Mouse (Mus musculus) macrophage (primary cell): ENCODE data around the gene D1Pas1. TPM values are rescaled to one million over a fixed set of nuclear protein-coding genes. Genes with fewer than 3 reads are reported as not detected.

Experiments used
- H3K27ac ChIP-seq: fragments of 350-480 bp; formaldehyde crosslinking; 2 replicates; pipeline ENCODE4 v1.9.0; 2021
- H3K36me3 ChIP-seq: fragments of 350-480 bp; formaldehyde crosslinking; 2 replicates; pipeline ENCODE4 v1.9.0; 2021; ENCODE audit errors: inconsistent target
- H3K4me3 ChIP-seq: fragments of 350-480 bp; formaldehyde crosslinking; 2 replicates; pipeline ENCODE4 v1.9.0; 2021; ENCODE audit errors: inconsistent target
- H3K79me2 ChIP-seq: fragments of 350-480 bp; formaldehyde crosslinking; 2 replicates; pipeline ENCODE4 v1.9.0; 2021; ENCODE audit errors: inconsistent target
- WGBS: methylation state at CpG from one replicate; pipeline ENCODE4 v1.1.7; 2026; ENCODE audit warnings: inconsistent platforms; ENCODE audit not compliant: missing documents; 5-methylcytosine and 5-hydroxymethylcytosine counted together
- polyA plus RNA-seq: library from polyadenylated mRNA; stranded (reverse); fragments of 250-400 nt; gene quantifications from 3 replicates; pipeline ENCODE4 v1.2.4, GENCODE M21; 2018; ENCODE audit warnings: inconsistent platforms
- total RNA-seq, 78 experiments: library from RNA; depleted of rRNA; stranded (reverse); fragments of 250-400 nt; gene quantifications; 1 replicate in 9 of 78; 2 replicates in 24 of 78; 3 replicates in 43 of 78; 4 replicates in 2 of 78; pipeline ENCODE4 v1.2.4; 2018; ENCODE audit warnings: inconsistent platforms in 56 of 78

Gene D1Pas1
- not detected for total RNA-seq (2018; cell fraction: chromatin; rRNA removed)
- total RNA-seq (2018; cell fraction: cytosol; rRNA removed) = not detected
- total RNA-seq (2018; cell fraction: nucleus; rRNA removed) = not detected
- not detected in 3 replicates for polyA plus RNA-seq

DNA sequence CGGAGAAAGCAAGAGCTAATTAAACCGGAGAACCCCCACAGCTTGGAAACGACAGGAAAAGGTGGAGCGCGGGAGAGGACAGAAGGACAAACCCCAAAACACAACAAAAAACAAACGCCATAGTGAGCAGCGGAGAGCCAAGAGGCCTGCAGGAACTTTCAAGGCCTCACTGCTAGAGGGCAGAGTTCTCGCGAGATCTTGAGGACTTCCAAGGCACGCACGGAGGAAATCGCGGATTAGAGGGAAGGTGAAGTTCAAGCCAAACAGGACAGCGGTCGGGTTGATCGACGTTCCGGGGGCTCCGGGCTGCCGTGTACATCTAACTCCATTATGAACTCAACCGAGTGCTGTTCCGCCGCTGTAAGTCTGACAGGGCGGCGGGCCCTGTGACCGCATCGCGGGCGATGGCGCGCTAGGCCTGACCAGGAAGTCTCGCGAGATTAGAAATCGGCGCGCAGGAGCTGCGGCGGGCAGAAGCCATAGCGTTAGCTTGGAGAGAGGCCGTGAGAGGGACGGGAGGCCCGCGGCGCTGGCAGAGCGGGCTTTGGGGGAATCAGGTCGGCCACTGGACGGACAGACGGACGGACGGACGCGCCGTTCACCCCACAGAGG is at the start of gene D1Pas1:
Gene D1Pas1 (plus strand): TSS at position 216 of the 612 bp plus-strand sequence.
- Histone ChIP-seq H3K79me2 (no peaks in the 10 kb centered on the region), H3K27ac (no peak within 1 kb of the TSS), H3K36me3 (no peaks in the 10 kb centered on the region), H3K4me3 (no peak within 1 kb of the TSS)
- 86% methylated on average over 27 of the region's 53 CpGs for WGBS

DNA sequence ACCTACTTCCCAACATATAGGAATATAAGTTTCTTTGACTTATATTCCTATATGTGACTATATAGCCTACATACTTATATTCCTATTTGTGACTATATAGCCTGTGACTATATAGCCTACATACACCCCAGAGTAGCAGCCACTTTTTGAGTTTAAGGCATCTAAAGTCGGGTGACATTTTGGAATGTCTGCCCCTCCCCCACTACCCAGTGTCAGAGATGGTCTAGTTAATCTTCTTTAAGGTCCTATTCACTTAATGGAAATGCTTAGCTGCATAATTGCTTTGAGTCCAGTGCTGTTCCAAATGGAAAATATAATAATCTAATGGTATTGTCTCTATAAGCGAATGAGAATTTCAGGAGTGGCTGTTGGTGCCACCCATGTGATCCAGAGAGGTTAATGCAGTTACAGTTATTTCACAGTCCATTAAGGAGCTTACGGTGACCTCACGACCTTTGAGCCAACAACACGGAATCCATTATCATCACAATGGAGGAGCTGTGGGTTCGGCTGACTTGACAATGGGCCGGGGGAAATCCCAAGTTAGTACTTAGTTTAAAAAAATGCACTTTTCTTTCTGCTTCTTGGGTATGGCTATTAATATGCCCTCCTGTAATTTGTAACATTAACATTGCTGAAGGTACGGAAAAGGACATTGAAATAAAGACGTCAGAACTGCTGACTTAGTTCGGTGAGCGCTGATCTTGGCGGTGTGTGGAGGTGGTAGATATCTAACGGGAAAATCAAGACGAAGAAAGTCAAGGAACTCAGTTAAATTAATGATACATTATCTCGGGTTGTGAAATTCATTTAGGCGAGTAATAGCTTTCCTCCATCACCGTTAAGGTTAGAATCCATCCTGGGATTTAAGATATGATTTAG is 44.5 kb upstream of the D1Pas1 start:
- Histone ChIP-seq H3K27ac (no peak overlapping the region), H3K36me3 (no peaks in the 10 kb centered on the region), H3K79me2 (no peaks in the 10 kb centered on the region), H3K4me3 (no peak overlapping the region)
- 91% methylated on average over 17 of the region's 17 CpGs for WGBS

DNA sequence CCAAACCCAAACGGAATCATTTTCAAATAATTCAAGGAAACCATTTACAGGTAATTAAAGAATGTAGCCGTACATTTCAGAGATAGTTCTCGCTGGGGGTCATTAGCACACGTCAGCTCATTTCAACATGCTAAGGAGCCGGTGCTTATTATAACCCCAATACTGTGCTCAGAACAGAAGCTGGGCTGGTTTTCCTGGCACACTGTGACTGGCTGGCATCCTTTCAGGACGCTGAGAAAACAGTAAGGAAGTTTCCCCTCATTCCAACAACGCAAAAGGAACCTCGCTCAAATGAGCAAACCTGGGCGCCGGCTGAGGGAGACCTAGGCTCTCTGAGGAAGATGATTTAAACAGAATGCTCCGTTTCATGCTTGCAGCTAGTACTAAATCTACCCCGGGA is 43.2 kb upstream of the D1Pas1 start:
- WGBS = 82% methylated on average over 12 of the region's 12 CpGs
- Histone ChIP-seq H3K27ac (no peak overlapping the region), H3K79me2 (no peaks in the 10 kb centered on the region), H3K4me3 (no peak overlapping the region), H3K36me3 (no peaks in the 10 kb centered on the region)

DNA sequence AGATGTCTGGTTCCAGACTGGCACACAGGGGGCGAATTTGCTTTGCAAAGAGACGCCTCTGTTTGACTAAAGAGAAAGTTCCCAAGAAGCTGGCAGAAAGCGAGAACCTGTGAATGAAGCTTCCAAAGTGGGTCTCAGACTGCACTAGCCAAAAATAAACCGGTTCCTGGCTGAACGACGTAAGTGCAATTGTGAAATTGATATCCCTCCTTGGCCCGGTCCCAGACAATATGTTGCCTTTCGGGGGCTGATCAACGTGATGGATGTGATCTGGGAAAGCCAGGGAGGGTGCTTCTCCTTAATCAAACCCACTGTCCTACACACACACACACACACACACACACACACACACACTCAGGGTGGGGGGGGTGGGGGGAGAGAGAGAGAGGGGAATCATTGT is 41.8 kb upstream of the D1Pas1 start:
- Histone ChIP-seq H3K4me3 (no peak overlapping the region), H3K79me2 (no peaks in the 10 kb centered on the region), H3K27ac (no peak overlapping the region), H3K36me3 (no peaks in the 10 kb centered on the region)
- WGBS = 81% methylated on average over 9 of the region's 9 CpGs

DNA sequence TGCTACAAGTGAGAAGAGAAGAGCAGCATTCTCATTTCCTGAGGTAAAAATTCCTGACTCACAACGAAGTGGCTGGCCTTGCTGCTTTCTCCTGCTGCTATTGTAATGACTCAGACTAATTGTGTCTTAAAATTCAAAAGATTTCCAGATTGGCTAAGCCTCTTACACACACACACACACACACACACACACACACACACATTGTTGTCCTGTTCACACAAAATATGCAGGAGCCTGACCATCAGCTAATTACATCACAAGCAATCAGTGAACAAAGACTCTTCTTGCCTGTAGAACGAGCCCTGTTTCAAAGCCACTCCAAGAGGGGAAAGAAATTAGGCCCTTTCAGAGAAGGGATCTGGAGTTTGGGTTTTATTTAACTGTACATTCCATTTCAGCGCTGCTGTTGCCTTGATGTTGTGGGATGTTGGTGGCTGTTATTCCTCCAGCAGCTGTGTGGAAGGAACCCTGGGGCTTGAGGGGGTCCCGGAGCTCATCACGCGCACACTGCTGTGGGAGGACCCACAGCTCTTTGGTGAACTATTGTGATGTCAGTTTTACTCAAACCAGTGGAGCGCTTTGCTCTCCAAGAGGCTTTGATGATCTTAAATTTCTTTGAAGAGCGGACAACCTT is 40.8 kb upstream of the D1Pas1 start:
- Histone ChIP-seq H3K4me3 (no peak overlapping the region), H3K27ac (no peak overlapping the region), H3K79me2 (no peaks in the 10 kb centered on the region), H3K36me3 (no peaks in the 10 kb centered on the region)
- WGBS = 79% methylated on average over 8 of the region's 8 CpGs

DNA sequence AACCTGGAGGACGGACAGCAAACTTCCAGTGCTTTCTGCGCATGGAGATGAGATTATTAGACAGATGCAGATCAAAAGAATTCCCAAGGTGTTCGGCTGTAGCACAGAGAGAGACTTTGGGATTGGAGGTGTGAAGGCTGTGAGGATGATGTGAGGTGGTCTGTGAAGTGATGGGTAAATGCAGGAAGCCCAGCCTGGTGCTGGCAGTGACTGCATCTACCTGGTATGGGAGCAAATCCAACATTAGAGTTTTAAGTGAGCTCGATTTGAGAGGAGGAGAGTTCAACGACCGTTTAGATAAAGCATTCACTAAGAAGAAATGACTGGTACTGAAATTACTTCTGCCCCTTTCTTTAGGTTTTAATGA is 40.3 kb upstream of the D1Pas1 start:
- no peak overlapping the region for H3K27ac ChIP-seq
- no peaks in the 10 kb centered on the region for H3K79me2 ChIP-seq
- WGBS = 97% methylated on average over 3 of the region's 6 CpGs

DNA sequence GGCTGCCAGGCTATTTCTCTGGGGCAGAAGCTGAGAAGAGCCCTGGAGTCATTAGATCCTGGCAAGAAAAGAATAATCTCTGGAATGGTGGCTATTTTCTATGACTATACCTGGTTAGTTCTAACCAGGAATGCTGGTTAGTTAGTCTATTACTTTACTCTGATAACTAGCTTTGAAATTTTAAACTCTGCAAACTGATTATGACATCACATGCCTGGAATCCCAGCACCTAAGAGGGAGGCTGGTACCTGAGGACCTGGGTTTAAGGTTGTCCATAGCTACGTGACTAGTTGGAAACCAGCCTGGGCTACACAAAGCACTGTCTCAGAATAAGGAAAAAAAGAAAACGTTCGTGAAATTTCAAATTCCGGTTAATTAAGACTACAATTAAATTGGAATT is 39.7 kb upstream of the D1Pas1 start:
- Histone ChIP-seq H3K4me3 (no peak overlapping the region), H3K36me3 (no peaks in the 10 kb centered on the region), H3K27ac (no peak overlapping the region), H3K79me2 (no peaks in the 10 kb centered on the region)
- 95% methylated on average over 4 of the region's 4 CpGs for WGBS

More for the DNA sequence above, 40.3 kb upstream of the D1Pas1 start:
- no peaks in the 10 kb centered on the region for H3K36me3 ChIP-seq
- H3K4me3 ChIP-seq = no peak overlapping the region

DNA sequence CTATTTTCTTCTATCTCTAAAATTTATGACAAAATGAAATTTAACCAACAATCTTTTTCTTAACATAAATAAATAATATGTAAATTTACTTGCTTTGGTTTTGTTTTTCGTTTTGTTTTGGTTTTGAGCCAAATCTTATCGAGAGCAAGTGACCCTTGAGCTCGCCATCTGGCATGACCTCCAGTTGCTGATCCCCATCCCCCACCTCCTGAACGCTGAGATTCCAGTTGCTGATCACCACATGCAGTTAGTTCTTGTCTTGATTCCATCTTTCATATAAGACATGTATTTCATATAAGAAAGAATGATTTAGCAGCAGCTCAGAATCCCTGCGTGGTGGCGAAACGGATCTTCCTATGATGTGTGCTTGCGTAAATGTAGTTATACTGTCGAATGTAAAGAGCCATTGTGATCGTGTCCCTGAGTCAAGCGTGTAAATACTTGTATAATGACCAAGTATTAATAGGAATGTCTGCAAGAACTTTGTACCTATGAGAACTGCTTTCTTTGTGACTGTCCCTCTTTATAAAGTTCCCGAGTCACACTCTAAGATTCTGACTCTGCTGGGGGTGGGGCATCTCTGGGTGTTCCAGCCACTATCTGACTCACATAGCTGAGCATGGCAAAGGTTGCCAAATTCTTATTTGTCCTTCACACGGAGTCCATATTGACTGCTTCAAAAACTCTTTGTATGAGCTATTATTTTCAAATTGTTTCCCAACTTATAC is 36.9 kb upstream of the D1Pas1 start:
- WGBS = 88% methylated on average over 12 of the region's 13 CpGs
- no peak overlapping the region for H3K4me3 ChIP-seq

DNA sequence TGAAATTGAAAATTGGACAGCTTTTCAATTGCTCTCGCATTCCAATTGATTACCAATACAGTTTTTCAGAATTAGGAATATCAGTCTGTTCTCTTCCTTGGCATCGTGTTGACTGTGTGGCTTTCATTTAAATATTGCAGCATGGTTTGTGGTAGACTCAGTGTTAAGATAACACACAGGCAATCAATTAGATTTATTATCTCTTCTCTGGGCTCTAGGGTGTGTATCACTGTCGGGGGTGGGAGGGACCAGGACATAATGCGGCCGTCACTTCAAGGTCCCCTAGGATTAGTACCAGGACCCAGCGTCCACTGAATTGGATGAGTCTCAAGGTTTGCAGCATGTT is 36.4 kb upstream of the D1Pas1 start:
- no peaks in the 10 kb centered on the region for H3K36me3 ChIP-seq
- H3K27ac ChIP-seq = no peak overlapping the region
- H3K4me3 ChIP-seq = no peak overlapping the region
- no peaks in the 10 kb centered on the region for H3K79me2 ChIP-seq
- WGBS = 94% methylated on average over 6 of the region's 6 CpGs

More for the DNA sequence above, 36.9 kb upstream of the D1Pas1 start:
- H3K79me2 ChIP-seq = no peaks in the 10 kb centered on the region
- H3K27ac ChIP-seq = no peak overlapping the region
- no peaks in the 10 kb centered on the region for H3K36me3 ChIP-seq

DNA sequence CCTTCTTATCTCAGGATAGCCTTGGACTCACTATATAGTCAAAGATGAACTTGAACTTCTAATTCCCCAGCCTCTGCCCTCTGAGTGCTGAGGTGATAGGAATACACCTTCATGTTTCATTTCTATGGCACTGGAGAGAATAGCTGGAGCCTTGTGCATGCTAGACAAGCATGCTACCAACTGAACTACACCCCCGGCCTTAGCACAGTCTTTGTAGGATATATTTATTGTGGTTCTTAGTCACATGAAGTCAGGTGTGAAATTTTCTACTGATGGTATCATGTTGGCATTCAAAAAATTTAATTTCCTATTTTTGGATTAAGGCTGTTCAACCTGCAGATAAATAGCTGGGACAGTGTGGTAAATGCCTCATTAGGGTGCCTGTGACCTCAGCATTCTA is 33.0 kb upstream of the D1Pas1 start:
- 87% methylated on average over 1 of the region's 1 CpGs for WGBS
- no peaks in the 10 kb centered on the region for H3K79me2 ChIP-seq
- no peak overlapping the region for H3K4me3 ChIP-seq
- no peak overlapping the region for H3K27ac ChIP-seq
- no peaks in the 10 kb centered on the region for H3K36me3 ChIP-seq

DNA sequence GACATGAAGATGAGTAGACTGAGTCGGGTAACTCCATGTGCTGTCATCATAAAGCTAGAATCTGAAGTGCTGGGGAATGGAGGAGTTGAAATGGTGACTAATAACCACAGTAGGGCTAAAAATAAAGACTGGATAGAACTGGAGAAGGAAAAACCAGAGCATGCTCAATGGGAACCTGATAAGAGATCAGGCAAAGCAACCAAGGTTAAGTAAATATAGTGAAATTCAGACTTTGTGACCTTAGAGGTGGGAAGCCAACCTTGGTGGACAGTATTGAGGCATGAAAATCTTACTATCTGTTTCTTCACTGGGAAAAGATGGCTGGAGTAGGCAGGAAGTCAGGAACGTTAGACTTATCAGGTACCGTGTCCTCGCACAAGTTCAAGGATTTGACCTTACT is 14.8 kb upstream of the D1Pas1 start:
- Histone ChIP-seq H3K27ac (no peak overlapping the region), H3K4me3 (no peak overlapping the region), H3K79me2 (no peaks in the 10 kb centered on the region), H3K36me3 (no peaks in the 10 kb centered on the region)
- WGBS = 83% methylated on average over 4 of the region's 4 CpGs

DNA sequence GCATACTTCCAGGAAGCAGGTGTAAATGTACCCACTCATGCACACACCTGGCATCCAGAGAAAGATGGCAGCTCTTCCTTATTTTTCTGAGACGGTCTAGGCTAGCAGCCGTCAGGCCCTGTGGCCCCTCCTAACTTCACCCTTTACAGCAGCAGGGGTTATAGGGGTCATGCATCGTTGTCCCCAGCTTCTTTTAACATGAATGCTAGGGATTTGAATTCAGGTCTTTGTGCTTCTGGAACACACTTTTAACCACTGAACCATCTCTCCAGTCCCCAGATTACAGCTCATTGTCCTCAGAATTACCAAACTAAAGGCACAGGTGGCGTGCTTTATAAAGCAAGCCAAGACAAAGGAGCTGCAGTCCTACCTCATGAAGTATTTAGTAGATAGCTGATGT is 12.6 kb upstream of the D1Pas1 start:
- Histone ChIP-seq H3K4me3 (no peak overlapping the region), H3K27ac (no peak overlapping the region), H3K79me2 (no peaks in the 10 kb centered on the region), H3K36me3 (no peaks in the 10 kb centered on the region)
- 87% methylated on average over 4 of the region's 4 CpGs for WGBS

DNA sequence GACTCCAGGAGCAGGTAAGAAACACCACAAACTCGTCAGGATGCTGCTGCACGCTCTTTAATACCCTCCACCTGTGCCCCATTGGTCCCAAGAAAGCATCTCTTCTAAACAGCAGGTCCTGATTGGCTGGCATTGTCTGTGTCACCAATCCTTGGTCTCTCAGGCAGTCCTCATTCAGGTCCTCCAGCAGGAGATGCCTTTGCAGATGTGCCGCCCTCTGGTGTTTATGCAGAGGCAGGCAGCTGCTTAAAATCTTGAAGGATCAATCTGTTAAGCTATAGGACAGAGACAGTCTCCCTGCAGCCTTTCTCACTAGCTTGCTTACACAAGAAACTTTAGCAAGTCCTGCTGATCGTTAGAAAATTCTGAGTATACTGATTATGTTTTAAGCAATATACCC is 7.8 kb upstream of the D1Pas1 start:
- Histone ChIP-seq H3K36me3 (no peaks in the 10 kb centered on the region), H3K27ac (no peak overlapping the region), H3K79me2 (no peaks in the 10 kb centered on the region), H3K4me3 (no peak overlapping the region)
- 68% methylated on average over 4 of the region's 4 CpGs for WGBS

DNA sequence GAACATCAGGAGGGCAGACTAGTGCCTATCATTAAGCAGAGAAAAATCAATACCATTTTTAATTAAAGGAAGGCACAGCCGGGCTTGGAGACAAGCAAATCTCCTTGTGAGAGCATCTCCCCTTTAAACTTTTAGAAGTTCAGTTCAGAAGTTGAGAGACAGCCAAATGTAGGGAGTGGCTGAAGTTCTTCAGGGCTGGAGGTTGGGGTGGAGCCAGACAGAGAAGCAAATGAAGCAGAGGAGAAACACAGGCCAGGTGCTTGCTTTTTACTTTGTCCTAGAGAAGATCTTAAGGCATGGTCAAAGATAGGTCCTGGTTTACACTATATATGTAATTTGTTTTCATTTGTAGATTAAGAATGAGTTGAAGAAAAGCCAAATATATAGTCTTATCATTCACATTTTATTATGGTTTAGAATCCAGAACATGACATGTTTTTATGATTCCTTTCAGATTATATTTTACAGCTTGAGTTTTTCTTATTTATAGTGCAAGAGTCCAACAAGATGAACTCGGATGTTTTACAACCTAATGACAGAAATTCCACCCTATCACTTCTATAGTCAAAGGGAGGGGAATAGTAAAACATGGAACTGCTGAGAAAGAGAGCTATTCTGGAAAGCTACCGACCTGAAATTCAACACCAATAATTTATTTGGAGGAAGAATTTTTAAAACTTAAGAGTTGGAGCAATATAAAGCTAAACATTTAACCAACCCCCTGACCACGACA is 2.9 kb upstream of the D1Pas1 start:
- no peaks in the 10 kb centered on the region for H3K36me3 ChIP-seq
- 76% methylated on average over 4 of the region's 4 CpGs for WGBS
- H3K27ac ChIP-seq = no peak overlapping the region
- H3K79me2 ChIP-seq = no peaks in the 10 kb centered on the region
- H3K4me3 ChIP-seq = no peak overlapping the region
